Mouse (Mus musculus) c-Kit-negative CD71-positive TER-119-positive erythroid progenitor cells, embryonic 14.5 days (primary cell): ENCODE data around the gene Mxi1.
"Not testable (repeated sequence)": the region's sequence is repeated elsewhere in the genome, so short reads cannot be mapped to it uniquely, and the experiment has no call there.

ENCODE experiments used
- DNase-seq: peaks from one replicate; pipeline ENCODE4 v3.0.0-alpha.2; 2013; ENCODE audit warnings: low read depth, low spot score

The Mxi1 gene

GRCm38 (mm10) chr19:53364551-53364950 lies 54.2 kb downstream of the Mxi1 start:
- no peak for DNase-seq

- DNase-seq: no peak
Measured at GRCm38 (mm10) chr19:53364963-53365362, 54.6 kb downstream of the Mxi1 start.

GRCm38 (mm10) chr19:53366057-53366775 lies 55.9 kb downstream of the Mxi1 start:
- no peak for DNase-seq

- DNase-seq: no peak
Measured at GRCm38 (mm10) chr19:53366881-53367280, 56.6 kb downstream of the Mxi1 start.

GRCm38 (mm10) chr19:53369469-53370043 lies 59.2 kb downstream of the Mxi1 start:
- DNase-seq: peak; percentile 53

- DNase-seq: no peak
Measured at GRCm38 (mm10) chr19:53370233-53370632, 59.9 kb downstream of the Mxi1 start.

- no peak for DNase-seq
Measured at GRCm38 (mm10) chr19:53371666-53372065, 61.3 kb downstream of the Mxi1 start, which contains the start of gene Gm10197. TSS of gene Gm10197 (minus strand) at chr19:53371766.

- DNase-seq: no peak
Measured at GRCm38 (mm10) chr19:53373570-53373969, 63.3 kb downstream of the Mxi1 start.

GRCm38 (mm10) chr19:53375299-53375698 lies 65.0 kb downstream of the Mxi1 start:
- no peak for DNase-seq

- DNase-seq: no peak
Measured at GRCm38 (mm10) chr19:53375816-53376215, 65.5 kb downstream of the Mxi1 start.

GRCm38 (mm10) chr19:53377652-53378051 lies 67.3 kb downstream of the Mxi1 start:
- no peak for DNase-seq

GRCm38 (mm10) chr19:53378421-53378820 lies 68.1 kb downstream of the Mxi1 start:
- no peak for DNase-seq

GRCm38 (mm10) chr19:53383336-53383735 lies 73.0 kb downstream of the Mxi1 start:
- DNase-seq: no peak

- DNase-seq: no peak
Measured at GRCm38 (mm10) chr19:53389417-53389816, 79.1 kb downstream of the Mxi1 start.

GRCm38 (mm10) chr19:53389851-53390431 lies 79.6 kb downstream of the Mxi1 start:
- no peak for DNase-seq

- peak; percentile 99 for DNase-seq
Measured at GRCm38 (mm10) chr19:53390495-53391007, 80.2 kb downstream of the Mxi1 start, which contains the start of gene Smndc1. TSS of gene Smndc1 (minus strand) at chr19:53390578.

- DNase-seq: no peak
Measured at GRCm38 (mm10) chr19:53391386-53391785, 81.1 kb downstream of the Mxi1 start.

- no peak for DNase-seq
Measured at GRCm38 (mm10) chr19:53391787-53392186, 81.5 kb downstream of the Mxi1 start.

GRCm38 (mm10) chr19:53392781-53393343 lies 82.5 kb downstream of the Mxi1 start:
- DNase-seq: no peak

- no peak for DNase-seq
Measured at GRCm38 (mm10) chr19:53393646-53394045, 83.3 kb downstream of the Mxi1 start.

- DNase-seq: peak; percentile 54
Measured at GRCm38 (mm10) chr19:53394552-53394951, 84.2 kb downstream of the Mxi1 start.

GRCm38 (mm10) chr19:53394956-53395355 lies 84.6 kb downstream of the Mxi1 start:
- not testable (repeated sequence) for DNase-seq
